Mouse (Mus musculus): Measurements from ENCODE around the gene Slc5a5.

DNA sequence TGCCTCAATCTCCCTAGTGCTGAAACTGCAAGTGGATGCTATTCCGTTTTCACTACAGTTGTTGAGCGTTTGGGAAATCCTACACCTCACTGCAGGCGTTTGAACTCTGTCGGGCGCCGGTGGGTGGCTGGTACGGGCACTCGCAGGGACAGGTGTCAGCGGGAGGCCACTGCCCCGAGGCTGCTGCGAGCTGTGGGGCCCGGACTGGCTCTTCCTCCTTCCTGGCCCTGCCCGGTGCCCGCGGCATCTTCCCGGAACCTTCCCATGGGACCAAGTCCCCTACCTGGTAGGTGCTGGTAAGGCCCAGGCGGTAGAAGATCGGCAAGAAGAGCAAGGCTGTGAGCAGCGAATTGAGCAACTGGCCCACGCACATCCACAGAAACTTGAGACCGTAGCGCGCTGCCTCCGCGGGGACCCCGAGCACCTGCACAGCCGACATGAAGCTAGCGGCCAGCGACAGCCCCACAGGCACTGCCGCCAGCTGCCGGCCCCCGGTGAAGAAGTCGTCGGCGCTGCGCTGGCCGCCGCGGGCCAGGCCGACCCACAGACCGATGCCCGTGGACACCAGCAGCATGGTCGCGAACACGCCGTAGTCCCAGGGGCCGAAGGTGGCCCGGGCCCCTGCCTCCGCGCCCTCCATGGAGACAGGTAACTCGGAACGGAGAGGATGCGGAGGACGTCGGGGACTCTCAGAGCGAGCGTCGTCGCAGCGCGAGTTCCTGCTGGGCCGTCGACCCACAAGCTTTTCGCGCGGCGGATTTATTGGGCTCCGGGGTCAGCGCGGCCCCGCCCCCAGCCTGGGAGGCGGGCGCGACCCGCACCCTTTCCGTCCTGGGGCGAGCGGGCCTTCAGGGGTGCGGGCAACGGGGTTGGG is at the start of gene Slc5a5:
- TF ChIP-seq POLR2A (IDR thresholded peaks at IDR 0.05; ENCODE audit: insufficient read length, low read depth): no peak
- TF ChIP-seq TCF3 (IDR thresholded peaks at IDR 0.05; ENCODE audit: insufficient read length, low read depth): no peak
